Mouse (Mus musculus) cerebellum, adult 9-10 months (tissue): ENCODE measurements around the gene Olfr385.
"Not testable (repeated sequence)": the region's sequence is repeated elsewhere in the genome, so short reads cannot be mapped to it uniquely, and the experiment has no call there.

Experiments
- DNase-seq: peaks from one replicate; pipeline ENCODE4 v3.0.0; 2022

Olfr385 gene

DNA sequence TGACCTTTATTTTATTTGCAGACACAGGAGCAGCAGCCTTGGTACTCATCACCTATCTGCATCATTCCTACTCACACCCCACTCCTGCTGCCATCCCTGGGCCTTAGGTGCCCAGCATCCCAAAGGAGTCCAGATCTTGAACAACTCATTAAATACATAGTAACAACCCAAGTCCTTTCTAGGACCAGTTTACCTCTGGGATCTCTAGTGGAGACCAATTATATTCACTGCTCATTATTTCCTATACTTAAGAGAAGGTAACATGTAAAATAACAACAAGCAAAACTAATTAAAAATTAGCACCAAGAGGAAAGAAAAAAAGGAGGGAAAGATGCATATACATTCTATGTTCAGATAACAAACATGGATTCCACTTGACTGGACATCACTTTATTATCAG is at the start of gene Olfr385:
Gene Olfr385, minus strand, starts transcription at position 101 of the 400 bp plus-strand sequence.
- no peak for DNase-seq

DNA sequence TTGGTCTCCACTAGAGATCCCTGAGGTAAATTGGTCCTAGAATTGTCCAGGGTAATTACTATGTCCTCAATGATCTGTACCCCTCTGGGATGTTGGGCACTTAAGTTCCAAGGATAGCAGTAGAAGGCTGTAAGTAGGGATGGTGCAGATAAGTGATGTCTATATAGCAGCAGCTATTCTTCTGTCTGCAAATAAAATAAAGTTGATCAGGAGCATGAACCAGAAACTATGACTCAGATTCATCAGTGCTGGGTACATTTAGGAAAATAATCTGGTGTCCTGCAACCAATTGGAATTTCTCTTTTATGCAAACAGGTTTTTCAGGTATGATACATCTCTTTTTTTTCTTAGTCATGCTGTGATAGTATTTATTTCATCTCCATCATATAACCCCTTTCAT is 5.5 kb upstream of the Olfr385 start, which contains the start of gene Olfr384:
Gene Olfr384, plus strand, starts transcription at position 301 of the 400 bp plus-strand sequence.
- no peak for DNase-seq

- DNase-seq: not testable (repeated sequence)
Observed at GRCm38 (mm10) chr11:73583188-73583587, 9.6 kb downstream of the Olfr385 start.

- DNase-seq: no peak
Observed at GRCm38 (mm10) chr11:73579871-73580270, 12.9 kb downstream of the Olfr385 start.
